Mouse (Mus musculus) midbrain, postnatal 0 days (tissue): ENCODE measurements around the gene Aqr. TPM values are rescaled to one million over a fixed set of nuclear protein-coding genes. Genes with fewer than 3 reads are reported as not detected.

Source experiments
- ATAC-seq: fragments of 200-750 bp; cut with Nextera tagmentation; 2 replicates; pipeline ENCODE4 v1.8.0; 2017; ENCODE audit warnings: moderate number of reproducible peaks, mild to moderate bottlenecking, moderate TSS enrichment, moderate library complexity; ENCODE audit not compliant: low FRiP score
- DNase-seq: peaks from one replicate; pipeline ENCODE4 v3.0.0-alpha.2; 2015; ENCODE audit warnings: low spot score
- H3K27ac ChIP-seq: fragments of 300-500 bp; sonication (generic); 2 replicates; pipeline ENCODE4 v1.5.1; 2014; ENCODE audit warnings: low read depth, mild to moderate bottlenecking, low read length, mixed read lengths
- H3K27me3 ChIP-seq: fragments of 300-500 bp; sonication (generic); 2 replicates; pipeline ENCODE4 v1.6.1; 2014; ENCODE audit warnings: low read length, control low read depth, mixed read lengths; ENCODE audit not compliant: insufficient read depth
- H3K36me3 ChIP-seq: fragments of 300-500 bp; sonication (generic); 2 replicates; pipeline ENCODE4 v1.6.1; 2014; ENCODE audit warnings: low read length, control low read depth, mixed read lengths; ENCODE audit not compliant: insufficient read depth
- H3K4me1 ChIP-seq: fragments of 300-500 bp; sonication (generic); 2 replicates; pipeline ENCODE4 v1.6.1; 2014; ENCODE audit warnings: mild to moderate bottlenecking, control low read depth, antibody characterized with exemption, low read length, mixed read lengths; ENCODE audit not compliant: insufficient read depth
- H3K4me2 ChIP-seq: fragments of 300-500 bp; sonication (generic); 2 replicates; pipeline ENCODE4 v1.6.1; 2014; ENCODE audit warnings: low read depth, mild to moderate bottlenecking, low read length, mixed read lengths; ENCODE audit not compliant: poor library complexity, severe bottlenecking
- H3K4me3 ChIP-seq: fragments of 300-500 bp; sonication (generic); 2 replicates; pipeline ENCODE4 v1.5.1; 2014; ENCODE audit warnings: low read depth, mild to moderate bottlenecking, low read length, moderate library complexity
- H3K9ac ChIP-seq: fragments of 300-500 bp; sonication (generic); replicated peaks from 2 replicates; pipeline ENCODE4 v1.6.1; 2014; ENCODE audit warnings: mild to moderate bottlenecking, low read length, moderate library complexity, mixed read lengths; ENCODE audit not compliant: poor library complexity, severe bottlenecking
- H3K9me3 ChIP-seq: fragments of 300-500 bp; sonication (generic); 2 replicates; pipeline ENCODE4 v1.6.1; 2016; ENCODE audit warnings: low read length, control low read depth
- CTCF ChIP-seq: IDR thresholded peaks from 2 replicates; pipeline ENCODE4 v1.5.1; 2016; ENCODE audit warnings: antibody characterized with exemption, mild to moderate bottlenecking
- WGBS: fragments of 180-500 bp; shearing (Covaris S2); extraction: QIAGEN DNeasy Blood & Tissue Kit; methylation state at CpG from one replicate; pipeline ENCODE4 v1.1.7; 2014; 5-methylcytosine and 5-hydroxymethylcytosine counted together
- polyA plus RNA-seq: library from polyadenylated mRNA; unstranded; fragments of >200 nt; fragmentation: Nextera tagmentation; extraction: Ambion mirVana; gene quantifications from 2 replicates; pipeline ENCODE4 v1.2.1, GENCODE M21; 2015
- total RNA-seq: library from RNA; depleted of rRNA; stranded (reverse); fragments of >200 nt; gene quantifications from 2 replicates; pipeline ENCODE4 v1.2.3, GENCODE M21; 2014

Gene Aqr
- total and polyA plus RNA-seq, 2 experiments from 2014 or later: 27.3 to 28.2 TPM

DNA sequence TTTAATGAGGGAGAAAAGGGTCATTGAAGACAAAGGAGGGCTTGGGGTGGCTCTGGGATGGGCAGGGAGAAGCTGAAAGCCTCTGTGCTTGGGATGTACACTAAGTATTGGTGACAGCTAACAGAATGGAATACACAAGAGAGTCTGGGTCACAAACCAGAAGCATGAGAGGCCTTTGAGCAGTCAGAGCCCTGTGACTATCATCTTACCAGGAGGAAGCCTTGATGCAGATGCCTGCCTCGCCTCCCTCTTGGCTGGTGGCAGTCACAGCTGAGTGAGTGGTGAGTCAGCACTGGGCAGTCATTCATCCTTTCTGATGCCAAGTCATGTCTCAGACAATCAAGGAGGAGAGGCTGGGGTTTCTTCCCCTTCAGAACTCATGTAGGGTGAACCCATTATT, 99.6 kb downstream of the Aqr start:
- 64% methylated on average over 1 of the region's 1 CpGs for WGBS
- no peak for ATAC-seq
- H3K4me2 ChIP-seq: no peak overlapping the region

DNA sequence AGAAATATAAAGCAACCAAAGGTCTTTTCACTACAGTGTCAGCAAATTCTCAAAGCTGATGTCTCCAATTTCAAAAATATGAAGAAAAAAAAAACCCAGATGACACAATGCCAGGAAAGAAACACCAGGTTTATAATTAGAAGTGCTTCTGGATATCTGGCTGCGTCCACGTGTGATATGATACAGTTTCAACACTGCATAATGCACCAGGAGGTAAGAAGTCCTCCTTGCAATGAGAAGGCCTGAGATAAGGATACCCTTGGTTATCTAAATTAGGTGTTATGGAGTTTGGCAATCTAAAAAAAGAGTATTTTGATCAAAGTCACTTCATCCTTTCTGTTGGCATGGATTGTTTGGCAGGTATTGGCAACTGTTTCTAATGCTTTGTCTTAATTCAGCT, 114.9 kb downstream of the Aqr start:
- Histone ChIP-seq H3K4me1 (no peaks in the 10 kb centered on the region), H3K27ac (no peak overlapping the region), H3K4me2 (no peak overlapping the region), H3K9ac (no peak overlapping the region), H3K36me3 (no peaks in the 10 kb centered on the region), H3K9me3 (no peaks in the 10 kb centered on the region), H3K27me3 (no peaks in the 10 kb centered on the region), H3K4me3 (no peak overlapping the region)
- ATAC-seq (no peak), DNase-seq (no peak)
- no peak for TF ChIP-seq CTCF
- WGBS: 89% methylated on average over 2 of the region's 2 CpGs

More for the DNA sequence above, 99.6 kb downstream of the Aqr start:
- no peak for DNase-seq
- TF ChIP-seq CTCF: no peak
- no peak overlapping the region for H3K27ac ChIP-seq
- no peaks in the 10 kb centered on the region for H3K4me1 ChIP-seq
- H3K36me3 ChIP-seq: no peaks in the 10 kb centered on the region
- no peak overlapping the region for H3K9ac ChIP-seq
- H3K4me3 ChIP-seq: no peak overlapping the region
- H3K27me3 ChIP-seq: no peaks in the 10 kb centered on the region
- no peaks in the 10 kb centered on the region for H3K9me3 ChIP-seq

DNA sequence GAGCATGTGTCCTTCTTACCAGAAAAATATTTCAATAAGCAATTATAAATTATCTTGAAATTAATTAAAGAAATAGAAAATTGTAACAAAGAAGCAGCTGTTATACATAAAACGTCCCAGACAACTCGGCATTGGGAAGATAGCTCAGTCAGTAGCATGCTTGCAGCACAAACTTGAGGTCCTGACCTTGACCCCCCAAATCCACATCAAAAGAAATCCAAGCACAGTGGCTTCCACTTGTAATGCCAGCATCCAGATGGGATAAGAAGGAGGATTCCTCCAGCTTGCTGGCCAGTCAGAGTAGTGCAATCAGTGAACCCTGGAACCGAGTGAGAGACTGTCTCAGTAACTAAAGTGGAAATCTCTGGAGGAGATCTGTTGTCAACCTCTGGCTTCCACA, 120.6 kb downstream of the Aqr start:
- H3K27ac ChIP-seq: no peak overlapping the region
- H3K4me2 ChIP-seq: no peak overlapping the region
- WGBS: 74% methylated on average over 3 of the region's 3 CpGs
- no peak for TF ChIP-seq CTCF
- H3K9me3 ChIP-seq: no peaks in the 10 kb centered on the region
- no peaks in the 10 kb centered on the region for H3K27me3 ChIP-seq
- H3K4me1 ChIP-seq: no peaks in the 10 kb centered on the region
- H3K36me3 ChIP-seq: no peaks in the 10 kb centered on the region
- ATAC-seq: no peak
- no peak for DNase-seq
- no peak overlapping the region for H3K4me3 ChIP-seq
- no peak overlapping the region for H3K9ac ChIP-seq

DNA sequence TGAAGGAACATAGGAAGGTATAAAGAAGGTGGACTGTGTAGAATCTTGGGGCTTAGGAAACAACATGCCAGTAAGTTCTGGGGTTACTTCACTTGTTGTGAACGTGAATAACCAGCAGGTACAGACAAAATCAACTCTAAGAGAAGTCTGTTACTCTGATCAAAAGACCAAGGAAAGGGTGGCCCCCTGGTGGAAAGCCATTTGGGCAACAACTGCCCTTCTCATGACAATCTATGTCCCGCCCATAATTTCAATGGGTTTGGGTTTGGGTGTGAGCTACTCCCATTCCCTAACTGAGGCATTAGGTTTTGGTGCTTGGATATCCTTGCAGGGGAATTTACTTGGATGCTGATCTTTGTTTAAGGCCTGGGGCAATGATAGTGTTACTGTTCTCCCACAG, 122.8 kb downstream of the Aqr start:
- no peak overlapping the region for H3K4me3 ChIP-seq
- ATAC-seq (no peak), DNase-seq (no peak)
- 71% methylated on average over 2 of the region's 2 CpGs for WGBS
- H3K9ac ChIP-seq: no peak overlapping the region
- H3K4me2 ChIP-seq: no peak overlapping the region
- no peak overlapping the region for H3K27ac ChIP-seq
- H3K4me1 ChIP-seq: peaks cover 4% of the 10 kb centered on the region; the same call in 1 of the 2 replicates
- no peaks in the 10 kb centered on the region for H3K27me3 ChIP-seq
- TF ChIP-seq CTCF: no peak
- H3K9me3 ChIP-seq: no peaks in the 10 kb centered on the region
- H3K36me3 ChIP-seq: no peaks in the 10 kb centered on the region

GRCm38 (mm10) chr2:114060071-114060591, 126.7 kb downstream of the Aqr start:
- H3K27me3 ChIP-seq: no peaks in the 10 kb centered on the region
- TF ChIP-seq CTCF: no peak
- no peak overlapping the region for H3K9ac ChIP-seq
- no peaks in the 10 kb centered on the region for H3K36me3 ChIP-seq
- 26% methylated on average over 6 of the region's 6 CpGs for WGBS
- no peak overlapping the region for H3K4me3 ChIP-seq
- ATAC-seq (no peak), DNase-seq (no peak)
- peaks cover 4% of the 10 kb centered on the region for H3K4me1 ChIP-seq
- no peak overlapping the region for H3K27ac ChIP-seq
- H3K9me3 ChIP-seq: no peaks in the 10 kb centered on the region
- H3K4me2 ChIP-seq: no peak overlapping the region

GRCm38 (mm10) chr2:114059608-114060007, 127.2 kb downstream of the Aqr start:
- ATAC-seq: no peak
- Histone ChIP-seq H3K4me2 (no peak overlapping the region), H3K27me3 (no peaks in the 10 kb centered on the region), H3K27ac (no peak overlapping the region), H3K4me3 (no peak overlapping the region), H3K36me3 (no peaks in the 10 kb centered on the region), H3K9me3 (no peaks in the 10 kb centered on the region), H3K9ac (no peak overlapping the region), H3K4me1 (peaks cover 4% of the 10 kb centered on the region)
- DNase-seq: no peak
- TF ChIP-seq CTCF: no peak
- WGBS: 47% methylated on average over 1 of the region's 1 CpGs
